Comparison of ENCODE assay signal across 12 mouse cellular contexts in the genomic region with DNA sequence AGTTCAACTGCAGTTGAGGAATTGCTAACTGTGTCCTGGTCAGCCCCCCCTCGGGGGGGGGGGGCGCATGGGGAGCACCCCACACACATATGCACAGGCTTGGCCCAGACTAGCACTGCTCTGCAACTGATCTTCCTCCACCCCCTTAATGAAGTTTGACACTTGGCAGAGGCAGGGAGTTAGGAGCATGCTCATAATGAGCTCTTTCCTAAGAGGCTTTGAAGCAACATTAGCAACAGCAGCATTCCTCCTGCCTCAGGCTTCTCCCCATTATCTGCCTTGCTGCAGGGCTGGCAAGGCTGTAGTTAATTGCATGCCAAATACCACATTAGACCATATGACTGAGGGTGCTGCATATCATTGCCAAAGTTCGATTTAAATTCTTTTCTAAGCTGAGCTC.
DNase-seq lines count a peak whose midpoint lies in the region; ATAC-seq and TF ChIP-seq lines count a peak whose summit lies in the region.
"Had no signal": no experiment of that assay in that cellular context is flagged by ENCODE, and none has a peak within 500 bp of the region (broad histone marks: within the 10 kb centered on the region; RNA-seq: fewer than 3 reads in every experiment).

No protein-coding gene starts in this region.

- no peak for TF ChIP-seq POLR2A in thymus, adult 2 months (IDR thresholded peaks at IDR 0.05; ENCODE audit: control insufficient read depth, extremely low read depth, insufficient read depth, low read length, poor library complexity)

- ATAC-seq in liver, embryonic 11.5 days (replicated peaks; ENCODE audit: low FRiP score) = no peak

- no peaks in the 10 kb centered on the region for H3K4me1 ChIP-seq in liver, embryonic 11.5 days (replicated peaks; ENCODE audit: control insufficient read depth, insufficient read depth, low read length)
- H3K4me1 ChIP-seq in thymus, adult 2 months (replicated peaks; ENCODE audit: control insufficient read depth, insufficient read depth, low read length) = no peaks in the 10 kb centered on the region
- H3K4me1 ChIP-seq: megakaryocyte, embryonic 14.5 days had no signal

- 52% methylated on average over 3 of the region's 3 CpGs for WGBS in liver, embryonic 11.5 days
- 60% methylated on average over 3 of the region's 3 CpGs for WGBS in thymus, adult 2 months

- TF ChIP-seq CTCF in thymus, adult 2 months (IDR thresholded peaks at IDR 0.05; ENCODE audit: borderline replicate concordance, control insufficient read depth, extremely low read depth, insufficient read depth, low read length, poor library complexity) = no peak

- no peak overlapping the region for H3K4me2 ChIP-seq in liver, embryonic 11.5 days
- H3K4me2 ChIP-seq: neural tube, embryonic 15.5 days had no signal

- H3K9ac ChIP-seq in liver, embryonic 11.5 days (ENCODE audit: low read depth, low read length) = no peak overlapping the region
- H3K9ac ChIP-seq: neural tube, embryonic 15.5 days had no signal

- DNase-seq in liver = peak; percentile 6
- no peak for DNase-seq in liver, embryonic 11.5 days (ENCODE audit: low spot score)
- DNase-seq in embryo, embryonic 9.5 days (ENCODE audit: extremely low spot score) = peak; percentile 3
- DNase-seq in forelimb bud, embryonic 11.5 days (ENCODE audit: low read depth, low spot score) = peak; percentile 86
- DNase-seq in retina, embryonic 14.5 days (ENCODE audit: low spot score) = peak; percentile 81
- DNase-seq in thymus, adult 2 months = no peak
- DNase-seq in urinary bladder, postnatal 36 days (ENCODE audit: low spot score in 2 of 2) = no peak
- DNase-seq: cerebellum, postnatal 25 days; thymus, postnatal 4 days had no signal

- H3K9me3 ChIP-seq in liver, embryonic 11.5 days (ENCODE audit: control insufficient read depth, low read length) = peaks cover 3% of the 10 kb centered on the region; the same call in 1 of the 2 replicates
- H3K9me3 ChIP-seq: neural tube, embryonic 15.5 days had no signal

- no peaks in the 10 kb centered on the region for H3K36me3 ChIP-seq in liver, embryonic 11.5 days (ENCODE audit: control insufficient read depth, insufficient read depth, low read length)
- H3K36me3 ChIP-seq in thymus, adult 2 months (ENCODE audit: control insufficient read depth, insufficient read depth, low read length) = no peaks in the 10 kb centered on the region
- H3K36me3 ChIP-seq: neural tube, embryonic 15.5 days had no signal

- no peaks in the 10 kb centered on the region for H3K27me3 ChIP-seq in liver, embryonic 11.5 days (replicated peaks; ENCODE audit: control insufficient read depth, insufficient read depth, low read length)
- H3K27me3 ChIP-seq in thymus, adult 2 months (ENCODE audit: control insufficient read depth, insufficient read depth, low read length) = no peaks in the 10 kb centered on the region
- H3K27me3 ChIP-seq: neural tube, embryonic 15.5 days had no signal

- H3K27ac ChIP-seq in liver, embryonic 11.5 days (ENCODE audit: low read depth, low read length) = no peak overlapping the region
- H3K27ac ChIP-seq in thymus, adult 2 months (ENCODE audit: control insufficient read depth, insufficient read depth, low read length) = no peak overlapping the region
- H3K27ac ChIP-seq: kidney, postnatal 0 days; neural tube, embryonic 15.5 days had no signal

- H3K4me3 ChIP-seq in liver, embryonic 11.5 days (ENCODE audit: low read depth, low read length) = no peak overlapping the region
- no peak overlapping the region for H3K4me3 ChIP-seq in thymus, adult 2 months (ENCODE audit: control insufficient read depth, insufficient read depth, low read length)
- H3K4me3 ChIP-seq: megakaryocyte, embryonic 14.5 days; neural tube, embryonic 15.5 days had no signal

Comparison
In these comparisons a context has a peak if more than half of its experiments do, and no peak if none do; other contexts are left out.
1. DNase-seq: peak in liver (single experiment), embryo, embryonic 9.5 days (single experiment), forelimb bud, embryonic 11.5 days (single experiment) and retina, embryonic 14.5 days (single experiment); none in liver, embryonic 11.5 days (single experiment), thymus, adult 2 months (single experiment) and urinary bladder, postnatal 36 days (0 of 2).